Mouse (Mus musculus): ENCODE measurements around the gene Tlr11.

- TF ChIP-seq ZC3H11A (IDR thresholded peaks at IDR 0.05; ENCODE audit: borderline replicate concordance, low read depth, low read length): peak; percentile 67; the same call in 1 of the 2 replicates
- no peak for TF ChIP-seq ZNF384 (IDR thresholded peaks at IDR 0.05; ENCODE audit: low read depth, low read length)
- TF ChIP-seq CHD2 (IDR thresholded peaks at IDR 0.05; ENCODE audit: low read depth, low read length): no peak
- TF ChIP-seq MAFK (IDR thresholded peaks at IDR 0.05; ENCODE audit: insufficient read depth, low read depth, low read length): no peak
These were observed 5.3 kb upstream of the Tlr11 start for GRCm38 (mm10) chr14:50352438-50352837.
